Mouse (Mus musculus) right cerebral cortex, postnatal 4 days (tissue): ENCODE results near the gene Zfp37.
"Not testable (repeated sequence)": the region's sequence is repeated elsewhere in the genome, so short reads cannot be mapped to it uniquely, and the experiment has no call there.

ENCODE experiments used
- DNase-seq: peaks from one replicate; pipeline ENCODE4 v3.0.0-alpha.2; 2022

Gene Zfp37

DNA sequence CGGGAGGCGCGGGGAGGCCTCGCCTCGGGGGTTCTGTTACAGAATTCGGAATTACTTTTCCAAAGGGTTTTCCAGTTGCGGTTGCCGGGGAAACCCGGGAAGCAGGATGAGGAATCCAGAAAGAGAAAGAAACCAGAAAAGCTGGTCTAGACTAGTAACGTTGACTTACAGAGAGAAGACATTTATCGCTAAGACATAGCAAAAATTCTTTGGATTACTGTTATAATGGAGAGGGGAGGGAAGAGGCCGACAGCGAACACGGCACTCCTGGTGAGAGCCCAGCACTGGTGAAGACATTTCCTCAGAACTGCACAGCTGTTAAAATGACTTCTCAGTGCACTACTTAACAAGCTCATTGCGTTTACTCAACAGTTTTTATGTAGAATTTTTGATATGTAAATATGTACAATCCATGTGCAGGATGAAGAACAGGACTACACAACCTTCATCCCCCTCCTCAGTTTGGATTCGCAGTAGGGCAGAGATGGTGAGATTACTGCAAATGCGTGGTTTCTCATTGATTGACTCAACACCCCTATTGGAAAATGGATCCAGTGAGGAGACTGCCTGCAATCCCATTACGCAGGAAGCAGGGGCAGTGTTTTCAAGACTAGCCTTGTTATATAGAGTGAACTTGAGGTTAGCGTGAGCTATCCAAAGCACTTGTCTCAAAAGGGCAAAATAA is 22.0 kb downstream of the Zfp37 start:
- DNase-seq: no peak

DNA sequence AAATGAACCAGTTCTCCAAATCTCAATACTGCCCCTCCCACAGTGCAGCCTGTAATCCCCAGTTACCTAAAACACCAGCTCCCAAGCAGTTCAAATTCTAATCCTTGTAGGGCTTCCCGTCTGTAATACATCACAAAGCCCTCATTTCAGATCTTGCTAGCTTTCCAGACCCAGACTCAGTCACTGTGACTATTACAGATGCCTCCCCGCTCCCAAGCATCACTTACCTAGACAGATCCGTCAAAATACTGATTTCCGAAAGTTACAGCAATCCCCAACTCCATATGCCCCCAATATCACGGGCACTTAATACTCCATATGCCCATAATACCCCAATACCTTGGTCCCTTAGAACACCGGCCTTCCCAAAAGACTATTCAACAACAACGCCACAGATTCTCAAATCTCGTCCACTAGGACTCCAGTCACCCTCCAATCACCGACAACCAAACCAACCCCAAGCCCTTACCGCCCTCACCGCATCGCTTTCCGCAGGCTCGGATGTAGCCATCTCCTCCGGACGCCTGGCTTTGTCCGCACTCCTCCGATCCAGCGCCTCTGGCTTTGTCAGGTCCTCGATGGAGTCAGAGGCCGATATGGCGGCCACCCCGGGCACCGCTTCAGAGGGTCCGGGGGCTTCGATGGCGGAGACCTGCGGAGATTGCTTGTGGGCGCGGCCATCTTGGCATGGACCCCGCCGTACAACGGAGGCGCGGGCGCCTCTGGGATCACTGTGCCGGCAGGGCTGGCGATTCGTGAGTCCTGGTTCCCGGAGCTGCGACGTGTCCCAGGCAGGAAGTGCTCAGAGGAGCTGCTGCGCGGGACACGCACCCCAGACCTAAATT is 22.8 kb downstream of the Zfp37 start:
- peak; percentile 93 for DNase-seq

DNA sequence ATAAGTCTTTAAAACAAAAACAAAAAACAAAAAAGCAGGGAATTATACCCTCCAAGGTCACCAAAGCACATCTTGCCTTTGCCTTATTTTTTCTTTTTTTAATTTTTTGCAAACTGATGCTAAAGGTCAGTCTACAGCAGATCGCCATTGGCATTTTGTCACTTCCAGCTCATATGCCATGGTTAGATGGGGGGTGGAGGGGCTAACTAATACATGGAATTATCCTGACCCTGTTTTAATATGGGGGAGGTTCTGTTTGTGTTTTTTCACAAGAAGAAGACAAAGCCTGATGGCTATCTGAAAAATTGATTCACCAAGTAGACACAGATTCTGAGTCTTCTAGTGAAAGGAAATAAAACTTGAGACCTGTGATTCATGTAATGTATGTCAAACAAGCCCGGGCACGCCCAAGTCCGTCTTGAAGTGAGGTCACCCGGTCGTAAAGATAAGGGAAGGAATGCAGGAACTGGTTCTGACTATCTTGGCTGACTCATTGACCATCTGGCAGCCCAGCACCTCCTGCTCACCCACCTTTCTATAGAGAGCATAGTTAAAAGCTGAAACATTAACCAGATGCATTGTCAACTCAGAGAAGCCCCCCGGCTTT is 30.8 kb downstream of the Zfp37 start:
- DNase-seq: no peak

DNA sequence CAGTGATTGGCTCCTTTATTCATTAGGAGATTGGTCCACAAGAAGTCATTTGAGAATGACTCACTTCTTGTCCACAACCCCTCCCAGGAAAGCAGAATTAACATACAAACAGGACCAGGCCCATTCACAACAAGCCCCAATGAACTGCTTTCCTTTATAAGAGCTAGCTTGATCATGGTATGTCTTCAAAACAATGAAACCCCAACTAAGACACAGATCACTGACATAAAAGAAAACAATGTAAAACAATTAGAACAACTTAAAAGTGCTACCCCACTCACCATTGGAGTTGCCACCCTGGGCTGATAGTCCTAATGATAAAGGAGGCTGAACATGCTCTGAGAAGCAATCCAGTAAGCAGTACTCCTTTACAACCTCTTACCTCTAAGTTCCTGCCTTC is 42.1 kb downstream of the Zfp37 start:
- DNase-seq: no peak

DNA sequence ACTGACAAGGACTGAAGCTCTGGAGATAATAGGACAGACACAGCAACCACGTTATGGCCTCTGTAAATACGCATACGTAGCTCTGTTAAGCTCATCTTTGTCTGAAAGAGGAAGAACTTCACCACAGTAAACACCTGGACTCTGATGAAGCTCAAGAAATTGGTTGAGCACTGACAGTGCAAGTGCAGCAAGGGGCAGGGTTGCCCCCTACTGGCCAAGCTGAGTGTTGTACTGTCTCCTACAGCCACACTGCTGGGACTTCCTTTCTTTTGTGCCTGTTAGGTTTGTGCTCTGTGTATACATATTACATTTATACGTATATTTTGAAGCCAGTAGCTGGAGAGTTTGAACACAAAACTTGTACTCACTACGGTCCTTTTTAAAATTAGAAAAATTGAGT is 53.6 kb downstream of the Zfp37 start:
- DNase-seq: peak; percentile 16

DNA sequence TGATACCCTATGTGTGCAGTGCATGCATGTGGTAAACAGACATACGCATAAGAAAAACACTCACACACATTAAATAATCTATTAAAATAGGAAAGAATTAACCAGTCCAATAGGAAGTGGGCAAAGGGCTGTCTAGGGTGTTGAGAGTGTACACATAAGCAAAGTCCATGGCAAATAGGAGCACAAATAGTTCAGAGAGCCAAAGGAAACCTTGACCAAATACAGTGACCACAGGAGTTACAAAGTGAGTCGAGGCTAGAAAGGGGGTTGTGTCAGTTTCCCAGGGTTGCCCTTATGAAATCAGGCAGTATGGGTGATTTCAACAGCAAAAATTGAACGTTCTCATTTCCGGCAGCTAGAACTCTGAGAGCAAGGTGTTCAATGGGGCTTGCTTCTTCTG is 56.4 kb downstream of the Zfp37 start:
- no peak for DNase-seq

DNA sequence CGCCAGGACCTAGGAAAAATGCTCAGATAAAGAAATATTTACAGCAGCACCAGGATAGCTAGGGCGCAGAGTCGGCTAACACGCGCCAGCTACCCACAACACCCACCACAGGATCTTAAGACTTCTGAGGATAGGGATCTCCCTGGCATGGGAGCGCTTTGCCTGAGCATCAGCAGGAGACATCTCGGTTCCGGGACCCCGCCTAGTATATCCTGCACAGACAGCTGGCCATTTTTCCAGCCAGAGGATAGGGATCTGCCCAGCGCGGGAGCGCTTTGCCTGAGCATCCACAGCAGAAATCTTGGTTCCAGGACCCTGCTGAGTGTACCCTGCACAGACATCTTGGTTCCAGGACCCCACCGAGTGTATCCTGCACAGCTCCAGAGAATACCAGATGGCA is 63.2 kb downstream of the Zfp37 start:
- DNase-seq: not testable (repeated sequence)

DNA sequence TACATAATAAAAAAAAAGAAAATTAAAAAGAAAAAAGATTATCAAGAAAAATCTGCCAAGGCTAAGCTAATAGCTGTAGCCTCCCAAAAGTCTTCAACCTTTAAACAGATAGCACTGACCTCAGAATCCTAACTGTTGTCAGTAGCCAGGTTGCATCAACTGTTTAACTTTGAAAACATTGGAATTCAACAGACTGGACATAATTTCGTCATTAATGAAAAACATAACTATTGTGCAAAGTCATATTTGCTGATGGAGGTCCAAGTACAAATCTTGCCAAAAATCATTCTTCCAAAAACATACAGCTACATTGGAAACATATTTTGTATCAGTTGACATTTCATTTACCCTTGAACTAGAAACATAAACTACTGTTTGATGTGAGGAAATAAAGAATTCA is 72.4 kb downstream of the Zfp37 start:
- no peak for DNase-seq

DNA sequence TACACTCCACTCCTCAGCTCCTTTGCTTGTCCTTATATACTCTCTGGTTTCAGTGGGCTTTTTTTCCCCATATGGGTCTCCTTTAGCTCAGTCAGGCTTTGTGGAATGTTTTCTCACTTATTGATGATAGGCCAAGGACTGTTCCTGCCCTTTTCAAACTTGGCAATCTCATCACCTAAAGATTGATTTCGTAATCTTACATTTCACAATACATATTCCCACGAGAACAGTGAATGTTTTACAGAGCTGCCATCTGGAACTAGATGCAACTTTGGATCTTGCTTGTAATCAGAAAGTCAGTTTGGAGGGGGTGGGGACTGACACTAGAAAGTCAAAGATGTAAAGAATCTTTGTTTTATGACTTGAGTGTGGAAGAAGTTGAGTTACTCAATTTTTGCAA is 80.0 kb downstream of the Zfp37 start, which contains the start of gene Mup21:
TSS of gene Mup21 (minus strand) at position 53 of the 400 bp plus-strand sequence.
- DNase-seq: no peak
